Mouse (Mus musculus) liver, adult 2 months (tissue): ENCODE measurements around the gene Tedc2.
A peak's percentile ranks its signal among the peaks of the same experiment; 100 is the strongest.

ENCODE experiments used
- CTCF ChIP-seq: fragments of 200-500 bp; IDR thresholded peaks from 2 replicates; pipeline ENCODE4 v1.5.1; 2011; ENCODE audit warnings: low read depth, low read length, control low read depth
- POLR2A ChIP-seq: fragments of 200-500 bp; IDR thresholded peaks from 2 replicates; pipeline ENCODE4 v1.6.1; 2011; ENCODE audit warnings: low read length, control low read depth; ENCODE audit not compliant: insufficient read depth; ENCODE audit errors: extremely low read depth

GRCm38 (mm10) chr17:24251320-24252069, 30.8 kb upstream of the Tedc2 start, which contains the start of gene Ccnf:
- TF ChIP-seq POLR2A, result peak; percentile 75; the same call in 1 of the 2 replicates
- no peak for TF ChIP-seq CTCF
